Mouse (Mus musculus): ENCODE results near the gene Tnfsf15.

DNA sequence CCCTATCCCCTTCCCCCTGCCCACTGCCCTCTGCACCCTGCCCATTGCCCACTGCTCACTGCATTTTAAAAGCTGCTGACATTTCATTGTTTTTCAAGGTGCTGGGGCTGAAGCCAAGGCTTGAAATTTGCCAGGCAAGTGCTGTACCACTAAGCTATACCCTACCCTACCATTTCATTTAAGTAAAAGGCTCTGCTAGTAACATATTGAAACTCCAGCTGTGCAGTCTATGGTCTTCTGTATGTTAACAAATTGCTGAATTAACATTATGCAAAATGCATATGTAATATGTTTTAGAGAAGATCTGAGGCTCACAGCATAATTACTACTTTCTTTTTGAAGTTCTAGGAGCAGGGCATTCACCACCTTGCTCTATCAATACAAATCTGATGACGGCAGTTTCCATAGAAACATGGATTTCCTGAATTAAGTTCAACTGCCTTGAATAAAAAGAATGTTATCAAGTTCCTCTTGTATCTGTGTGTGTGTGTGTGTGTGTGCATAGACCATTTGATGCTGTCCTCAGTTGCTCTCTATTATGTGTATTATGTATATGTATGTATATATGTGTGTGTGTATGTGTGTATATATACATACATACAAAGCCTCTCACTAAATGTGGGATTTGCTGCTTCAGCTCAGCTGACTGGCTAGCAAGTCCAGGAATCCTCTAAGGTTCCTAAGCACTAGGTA lies 38.5 kb downstream of the Tnfsf15 start:
- TF ChIP-seq CTCF (IDR thresholded peaks at IDR 0.05; ENCODE audit: low read depth, low read length) (no peak), POLR2A (IDR thresholded peaks at IDR 0.05; ENCODE audit: extremely low read depth, insufficient read depth, low read length) (no peak)
